Mouse (Mus musculus): ENCODE measurements at regions not wholly inside any gene's neighbourhood (a gene's known extent, or its start where the extent isn't known, plus 50 kb on each side); places are given as distances from the start of the nearest gene placed in this dataset.

DNA sequence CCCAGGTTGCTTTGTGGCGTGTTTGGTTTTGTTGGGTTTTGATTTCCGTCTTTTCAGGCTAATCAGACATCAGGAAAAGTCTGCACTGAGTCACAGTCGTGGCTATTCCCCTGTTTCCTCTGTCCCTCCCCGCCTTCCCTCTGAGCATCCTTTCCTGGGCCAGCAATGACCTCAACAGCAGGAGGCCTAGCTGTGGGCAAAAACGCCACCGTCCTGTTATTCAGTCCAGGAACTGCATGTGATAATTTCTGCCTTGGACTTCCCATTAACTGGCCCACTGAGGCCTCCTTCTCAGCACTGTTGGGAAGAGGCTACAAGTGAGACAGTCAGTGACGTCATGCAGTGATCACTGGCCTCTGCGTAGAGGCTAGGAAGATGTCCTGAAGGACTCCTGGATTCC is 1212.0 kb upstream of the A1bg start:
- DNase-seq (ENCODE audit: low spot score) (no peak), ATAC-seq (ENCODE audit: low FRiP score) (no peak)
- no peaks in the 10 kb centered on the region for H3K9me3 ChIP-seq (ENCODE audit: control insufficient read depth, low read length)
- no peak overlapping the region for H3K9ac ChIP-seq (ENCODE audit: low read depth, low read length)
- H3K4me1 ChIP-seq (replicated peaks; ENCODE audit: control insufficient read depth, insufficient read depth, low read length) = no peaks in the 10 kb centered on the region
- H3K4me3 ChIP-seq (ENCODE audit: low read depth, low read length) = no peak overlapping the region
- H3K4me2 ChIP-seq (replicated peaks; ENCODE audit: low read depth, low read length) = no peak overlapping the region
- no peak overlapping the region for H3K27ac ChIP-seq (ENCODE audit: low read depth, low read length)
- no peaks in the 10 kb centered on the region for H3K27me3 ChIP-seq (ENCODE audit: control insufficient read depth, insufficient read depth, low read length)
- H3K36me3 ChIP-seq (ENCODE audit: control insufficient read depth, insufficient read depth, low read length) = no peaks in the 10 kb centered on the region
- 75% methylated on average over 8 of the region's 8 CpGs for whole genome bisulfite sequencing

DNA sequence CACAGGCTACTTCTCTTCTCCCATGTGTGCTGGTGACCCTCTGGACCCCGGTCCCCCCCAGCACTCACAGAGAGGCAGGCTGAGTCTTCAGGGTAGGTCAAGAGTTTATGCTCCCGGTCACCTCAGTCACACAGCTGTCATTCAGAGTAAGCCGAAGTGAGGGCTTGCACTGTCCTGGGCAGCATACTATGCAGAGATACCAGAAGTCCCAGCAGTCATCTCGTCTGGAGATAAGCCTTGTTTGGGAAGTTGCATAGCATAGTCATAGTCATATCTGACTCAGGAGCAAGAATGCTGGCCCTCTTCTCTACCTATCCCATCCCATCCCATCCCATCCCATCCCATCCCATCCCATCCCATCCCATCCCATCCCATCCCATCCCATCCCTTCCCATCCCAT is 1211.5 kb upstream of the A1bg start:
- H3K9me3 ChIP-seq (ENCODE audit: control insufficient read depth, low read length) = no peaks in the 10 kb centered on the region
- ATAC-seq (ENCODE audit: low FRiP score) (no peak), DNase-seq (ENCODE audit: low spot score) (no peak)
- no peak overlapping the region for H3K4me3 ChIP-seq (ENCODE audit: low read depth, low read length)
- no peak overlapping the region for H3K4me2 ChIP-seq (replicated peaks; ENCODE audit: low read depth, low read length)
- no peak overlapping the region for H3K27ac ChIP-seq (ENCODE audit: low read depth, low read length)
- no peaks in the 10 kb centered on the region for H3K36me3 ChIP-seq (ENCODE audit: control insufficient read depth, insufficient read depth, low read length)
- WGBS = 84% methylated on average over 4 of the region's 4 CpGs
- H3K9ac ChIP-seq (ENCODE audit: low read depth, low read length) = no peak overlapping the region
- no peaks in the 10 kb centered on the region for H3K4me1 ChIP-seq (replicated peaks; ENCODE audit: control insufficient read depth, insufficient read depth, low read length)
- no peaks in the 10 kb centered on the region for H3K27me3 ChIP-seq (ENCODE audit: control insufficient read depth, insufficient read depth, low read length)

DNA sequence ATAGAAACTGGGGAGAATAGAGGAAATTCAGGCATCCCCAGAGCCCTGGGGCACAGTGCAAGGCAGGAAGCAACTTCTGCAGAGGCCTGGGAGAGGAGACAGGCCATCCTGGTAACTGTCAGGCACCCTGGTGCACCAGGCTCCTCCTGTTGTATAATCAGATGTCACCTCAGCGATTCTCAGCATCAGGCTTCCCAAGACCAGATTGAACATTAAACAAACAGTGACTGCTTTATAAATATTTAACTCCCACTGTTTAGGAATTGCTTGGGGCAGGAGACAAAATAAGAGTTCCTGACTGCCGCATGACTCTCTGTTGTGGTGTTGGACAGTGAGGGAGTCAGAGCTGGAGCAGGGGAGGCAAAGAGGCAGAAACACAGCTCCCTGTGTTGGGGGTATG is 1210.1 kb upstream of the A1bg start:
- Histone ChIP-seq H3K4me3 (ENCODE audit: low read depth, low read length) (no peak overlapping the region), H3K4me2 (replicated peaks; ENCODE audit: low read depth, low read length) (no peak overlapping the region), H3K36me3 (ENCODE audit: control insufficient read depth, insufficient read depth, low read length) (no peaks in the 10 kb centered on the region), H3K27ac (ENCODE audit: low read depth, low read length) (no peak overlapping the region), H3K9ac (ENCODE audit: low read depth, low read length) (no peak overlapping the region), H3K9me3 (ENCODE audit: control insufficient read depth, low read length) (no peaks in the 10 kb centered on the region), H3K27me3 (ENCODE audit: control insufficient read depth, insufficient read depth, low read length) (no peaks in the 10 kb centered on the region), H3K4me1 (replicated peaks; ENCODE audit: control insufficient read depth, insufficient read depth, low read length) (no peaks in the 10 kb centered on the region)
- DNase-seq (ENCODE audit: low spot score) = no peak
- ATAC-seq (ENCODE audit: low FRiP score) = no peak
- 46% methylated on average over 2 of the region's 2 CpGs for WGBS

DNA sequence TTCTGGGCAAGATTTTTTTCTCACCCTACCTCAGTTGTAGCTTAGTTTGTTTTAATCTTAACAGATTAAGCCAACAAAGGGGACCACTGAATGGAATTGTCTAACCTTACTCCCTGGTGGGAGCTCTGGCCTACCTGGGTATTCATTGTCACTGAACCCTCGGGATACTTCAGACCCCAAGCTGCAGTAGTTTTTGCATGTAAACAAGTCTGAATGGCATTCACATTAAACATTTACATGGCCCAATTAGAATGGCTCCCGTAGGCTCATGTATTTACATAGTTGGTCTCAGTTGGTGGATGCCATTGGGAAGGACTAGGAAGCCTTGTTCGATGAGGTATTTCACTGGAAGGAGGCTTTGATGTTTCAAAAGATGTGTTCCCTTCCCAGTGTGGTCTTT is 1208.9 kb upstream of the A1bg start:
- H3K4me3 ChIP-seq (ENCODE audit: low read depth, low read length) = no peak overlapping the region
- no peak overlapping the region for H3K9ac ChIP-seq (ENCODE audit: low read depth, low read length)
- WGBS = 45% methylated on average over 3 of the region's 3 CpGs
- no peak overlapping the region for H3K4me2 ChIP-seq (replicated peaks; ENCODE audit: low read depth, low read length)
- no peaks in the 10 kb centered on the region for H3K27me3 ChIP-seq (ENCODE audit: control insufficient read depth, insufficient read depth, low read length)
- no peaks in the 10 kb centered on the region for H3K4me1 ChIP-seq (replicated peaks; ENCODE audit: control insufficient read depth, insufficient read depth, low read length)
- no peak for ATAC-seq (ENCODE audit: low FRiP score)
- H3K27ac ChIP-seq (ENCODE audit: low read depth, low read length) = no peak overlapping the region
- no peaks in the 10 kb centered on the region for H3K36me3 ChIP-seq (ENCODE audit: control insufficient read depth, insufficient read depth, low read length)
- DNase-seq (ENCODE audit: low spot score) = no peak
- H3K9me3 ChIP-seq (ENCODE audit: control insufficient read depth, low read length) = no peaks in the 10 kb centered on the region

DNA sequence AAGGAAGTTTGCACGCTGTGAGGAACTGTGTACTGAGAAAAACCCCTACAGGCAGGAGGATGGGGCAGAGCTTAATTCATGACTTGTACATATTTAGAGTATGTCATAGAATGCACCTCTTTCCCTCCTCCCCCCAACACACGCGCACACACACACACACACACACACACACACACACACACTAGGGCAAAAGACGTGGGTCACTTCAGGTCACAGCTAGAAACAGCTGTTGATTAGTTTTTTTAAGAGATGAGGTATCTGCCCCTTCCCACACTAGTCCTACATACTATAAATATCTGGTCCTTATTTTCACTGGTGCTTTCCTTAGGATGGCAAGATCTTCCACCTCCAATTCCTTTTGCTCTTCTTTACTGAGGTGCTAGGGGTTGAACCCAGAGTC is 1207.7 kb upstream of the A1bg start:
- H3K27ac ChIP-seq (ENCODE audit: low read depth, low read length) = no peak overlapping the region
- no peaks in the 10 kb centered on the region for H3K9me3 ChIP-seq (ENCODE audit: control insufficient read depth, low read length)
- H3K9ac ChIP-seq (ENCODE audit: low read depth, low read length) = no peak overlapping the region
- ATAC-seq (ENCODE audit: low FRiP score) (no peak), DNase-seq (ENCODE audit: low spot score) (no peak)
- H3K4me3 ChIP-seq (ENCODE audit: low read depth, low read length) = no peak overlapping the region
- H3K27me3 ChIP-seq (ENCODE audit: control insufficient read depth, insufficient read depth, low read length) = no peaks in the 10 kb centered on the region
- no peak overlapping the region for H3K4me2 ChIP-seq (replicated peaks; ENCODE audit: low read depth, low read length)
- no peaks in the 10 kb centered on the region for H3K36me3 ChIP-seq (ENCODE audit: control insufficient read depth, insufficient read depth, low read length)
- no peaks in the 10 kb centered on the region for H3K4me1 ChIP-seq (replicated peaks; ENCODE audit: control insufficient read depth, insufficient read depth, low read length)
- 54% methylated on average over 2 of the region's 4 CpGs for WGBS

DNA sequence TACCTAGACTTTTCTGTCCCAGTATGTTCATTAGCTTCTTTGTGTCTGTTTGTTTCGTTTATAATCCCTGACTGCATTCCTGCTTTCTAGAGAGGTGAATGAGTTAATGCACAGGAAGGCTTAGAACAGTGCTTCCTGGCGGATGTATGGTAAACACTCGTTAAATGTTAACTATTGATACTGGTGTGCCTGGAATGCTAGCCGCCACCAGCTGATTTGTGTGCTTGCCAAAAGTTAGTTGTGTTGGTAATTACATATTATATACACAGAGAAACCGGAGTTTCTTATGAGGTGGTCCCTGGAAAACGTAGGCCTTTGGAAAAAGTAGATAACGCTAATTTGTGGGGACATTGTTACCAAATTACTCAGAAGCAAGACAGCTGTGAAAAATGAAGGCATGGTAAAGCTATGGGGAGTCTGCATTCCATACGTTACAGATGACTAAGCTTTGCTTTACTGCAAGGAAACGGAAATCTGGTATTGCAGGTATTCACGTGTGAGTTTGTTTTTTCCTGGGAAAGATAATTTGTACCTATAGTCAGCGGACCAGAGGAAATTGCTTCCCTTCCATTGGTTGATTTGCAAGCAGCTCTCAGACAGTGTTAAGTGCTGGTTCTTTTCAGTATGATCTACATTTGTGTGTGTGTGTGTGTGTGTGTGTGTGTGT is 1205.9 kb upstream of the A1bg start:
- Histone ChIP-seq H3K27me3 (ENCODE audit: control insufficient read depth, insufficient read depth, low read length) (no peaks in the 10 kb centered on the region), H3K9me3 (ENCODE audit: control insufficient read depth, low read length) (no peaks in the 10 kb centered on the region), H3K4me3 (ENCODE audit: low read depth, low read length) (no peak overlapping the region), H3K36me3 (ENCODE audit: control insufficient read depth, insufficient read depth, low read length) (no peaks in the 10 kb centered on the region), H3K4me2 (replicated peaks; ENCODE audit: low read depth, low read length) (no peak overlapping the region), H3K9ac (ENCODE audit: low read depth, low read length) (no peak overlapping the region), H3K4me1 (replicated peaks; ENCODE audit: control insufficient read depth, insufficient read depth, low read length) (no peaks in the 10 kb centered on the region), H3K27ac (ENCODE audit: low read depth, low read length) (no peak overlapping the region)
- ATAC-seq (ENCODE audit: low FRiP score) (no peak), DNase-seq (ENCODE audit: low spot score) (no peak)
- WGBS = 71% methylated on average over 11 of the region's 11 CpGs

DNA sequence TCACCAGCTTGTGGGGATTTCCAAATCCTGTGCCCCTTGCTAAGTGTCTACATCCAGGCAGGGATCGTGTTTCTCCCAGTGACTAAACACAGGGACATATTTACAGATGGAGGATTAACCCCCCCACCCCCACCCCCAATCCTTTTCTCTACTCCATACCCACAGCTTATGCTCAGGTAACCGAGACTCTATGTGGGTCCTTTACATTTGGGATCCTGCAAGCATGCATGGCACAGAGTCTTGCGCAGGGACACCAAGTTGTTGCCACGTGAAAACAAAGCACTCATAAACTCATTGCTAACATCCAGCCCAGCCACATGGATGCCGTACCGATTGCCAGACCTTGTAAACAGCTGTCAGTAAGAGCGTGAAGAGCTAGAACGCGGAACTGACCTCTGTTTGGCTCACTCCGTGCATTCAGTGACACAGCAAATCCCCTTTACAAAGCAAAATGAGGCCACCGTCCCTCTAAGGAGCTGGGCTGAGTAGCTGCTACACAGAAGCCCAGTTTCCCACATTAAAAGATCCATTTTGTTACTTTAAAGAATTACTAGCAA is 1204.9 kb upstream of the A1bg start:
- DNase-seq (ENCODE audit: low spot score) (peak; percentile 19), ATAC-seq (ENCODE audit: low FRiP score) (no peak)
- Histone ChIP-seq H3K36me3 (ENCODE audit: control insufficient read depth, insufficient read depth, low read length) (no peaks in the 10 kb centered on the region), H3K9ac (ENCODE audit: low read depth, low read length) (no peak overlapping the region), H3K9me3 (ENCODE audit: control insufficient read depth, low read length) (no peaks in the 10 kb centered on the region), H3K4me1 (replicated peaks; ENCODE audit: control insufficient read depth, insufficient read depth, low read length) (no peaks in the 10 kb centered on the region), H3K27ac (ENCODE audit: low read depth, low read length) (no peak overlapping the region), H3K4me3 (ENCODE audit: low read depth, low read length) (no peak overlapping the region), H3K4me2 (replicated peaks; ENCODE audit: low read depth, low read length) (no peak overlapping the region), H3K27me3 (ENCODE audit: control insufficient read depth, insufficient read depth, low read length) (no peaks in the 10 kb centered on the region)
- 51% methylated on average over 11 of the region's 11 CpGs for WGBS

DNA sequence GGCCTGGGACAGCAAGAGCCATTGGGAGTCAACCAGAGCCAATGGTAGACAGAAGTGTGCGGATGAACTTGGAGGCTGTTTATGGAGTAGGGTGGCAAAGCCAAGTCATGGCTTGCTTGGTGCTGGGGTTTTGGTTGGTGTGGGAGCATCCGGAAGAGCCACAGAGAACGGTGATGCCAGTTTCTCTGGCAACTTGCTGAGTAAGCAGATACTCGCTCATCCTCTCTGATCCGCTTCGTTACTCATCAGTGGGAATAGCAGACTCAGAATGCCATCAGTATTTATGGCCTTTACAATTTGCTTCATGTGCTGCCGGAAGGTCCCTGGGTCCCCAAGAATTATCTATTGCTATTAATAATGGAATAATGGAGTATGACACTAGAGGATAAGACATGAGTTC is 1202.9 kb upstream of the A1bg start:
- Histone ChIP-seq H3K9me3 (ENCODE audit: control insufficient read depth, low read length) (no peaks in the 10 kb centered on the region), H3K4me1 (replicated peaks; ENCODE audit: control insufficient read depth, insufficient read depth, low read length) (no peaks in the 10 kb centered on the region), H3K27me3 (ENCODE audit: control insufficient read depth, insufficient read depth, low read length) (no peaks in the 10 kb centered on the region), H3K4me3 (ENCODE audit: low read depth, low read length) (no peak overlapping the region), H3K9ac (ENCODE audit: low read depth, low read length) (no peak overlapping the region), H3K27ac (ENCODE audit: low read depth, low read length) (no peak overlapping the region), H3K36me3 (ENCODE audit: control insufficient read depth, insufficient read depth, low read length) (no peaks in the 10 kb centered on the region), H3K4me2 (replicated peaks; ENCODE audit: low read depth, low read length) (no peak overlapping the region)
- ATAC-seq (ENCODE audit: low FRiP score) = no peak
- WGBS = 95% methylated on average over 7 of the region's 7 CpGs
- DNase-seq (ENCODE audit: low spot score) = no peak

DNA sequence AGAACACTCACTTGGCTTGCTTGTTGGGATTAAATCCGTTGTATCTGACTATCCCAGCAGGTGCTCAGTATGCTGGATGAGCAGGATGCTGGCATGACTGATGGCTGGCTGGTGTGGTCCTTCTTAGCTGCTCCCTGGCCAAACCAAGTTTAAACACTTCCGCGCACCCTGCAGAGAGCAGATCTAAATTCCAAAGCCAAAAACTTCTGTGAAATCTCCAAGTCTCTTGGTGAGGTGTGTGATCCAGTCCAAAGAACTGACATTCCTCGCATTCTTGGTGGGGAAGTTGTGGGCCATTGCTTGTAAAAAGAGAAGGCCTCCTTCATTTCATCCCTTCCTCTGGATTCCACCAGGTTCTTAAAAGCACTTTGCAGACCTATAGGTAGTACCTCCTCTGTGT is 1200.9 kb upstream of the A1bg start:
- H3K4me3 ChIP-seq (ENCODE audit: low read depth, low read length) = no peak overlapping the region

More for the DNA sequence above, 1200.9 kb upstream of the A1bg start:
- Histone ChIP-seq H3K27me3 (ENCODE audit: control insufficient read depth, insufficient read depth, low read length) (no peaks in the 10 kb centered on the region), H3K9me3 (ENCODE audit: control insufficient read depth, low read length) (no peaks in the 10 kb centered on the region), H3K27ac (ENCODE audit: low read depth, low read length) (no peak overlapping the region), H3K4me2 (replicated peaks; ENCODE audit: low read depth, low read length) (no peak overlapping the region), H3K4me1 (replicated peaks; ENCODE audit: control insufficient read depth, insufficient read depth, low read length) (no peaks in the 10 kb centered on the region), H3K9ac (ENCODE audit: low read depth, low read length) (no peak overlapping the region), H3K36me3 (ENCODE audit: control insufficient read depth, insufficient read depth, low read length) (no peaks in the 10 kb centered on the region)
- WGBS = 72% methylated on average over 4 of the region's 4 CpGs
- no peak for ATAC-seq (ENCODE audit: low FRiP score)
- DNase-seq (ENCODE audit: low spot score) = no peak
